Mouse (Mus musculus): ENCODE results near the gene Ppfibp2.
A peak's percentile ranks its signal among the peaks of the same experiment; 100 is the strongest.

Gene Ppfibp2

GRCm38 (mm10) chr7:107618028-107618992 lies 23.3 kb downstream of the Ppfibp2 start:
- no peak for DNase-seq

GRCm38 (mm10) chr7:107619225-107619624 lies 24.2 kb downstream of the Ppfibp2 start:
- DNase-seq, result no peak

- no peak for DNase-seq
Measured at GRCm38 (mm10) chr7:107620137-107620536, 25.1 kb downstream of the Ppfibp2 start.

GRCm38 (mm10) chr7:107624432-107624831 lies 29.4 kb downstream of the Ppfibp2 start:
- no peak for DNase-seq

GRCm38 (mm10) chr7:107625061-107625460 lies 30.1 kb downstream of the Ppfibp2 start, which contains the start of gene 5330417H12Rik:
Gene 5330417H12Rik, minus strand, starts transcription at chr7:107625161.
- DNase-seq, result no peak

- no peak for DNase-seq
Measured at GRCm38 (mm10) chr7:107625781-107626180, 30.8 kb downstream of the Ppfibp2 start.

- DNase-seq, result no peak
Measured at GRCm38 (mm10) chr7:107628383-107628782, 33.4 kb downstream of the Ppfibp2 start.

GRCm38 (mm10) chr7:107633201-107633600 lies 38.2 kb downstream of the Ppfibp2 start:
- no peak for DNase-seq

- DNase-seq, result no peak
Measured at GRCm38 (mm10) chr7:107637398-107637797, 42.4 kb downstream of the Ppfibp2 start.

GRCm38 (mm10) chr7:107638026-107638425 lies 43.0 kb downstream of the Ppfibp2 start:
- no peak for DNase-seq

GRCm38 (mm10) chr7:107642586-107643275 lies 47.7 kb downstream of the Ppfibp2 start:
- DNase-seq, result no peak

GRCm38 (mm10) chr7:107644987-107645386 lies 50.0 kb downstream of the Ppfibp2 start:
- peak; percentile 17 for DNase-seq

GRCm38 (mm10) chr7:107648937-107649688 lies 54.1 kb downstream of the Ppfibp2 start:
- no peak for DNase-seq

- no peak for DNase-seq
Measured at GRCm38 (mm10) chr7:107649990-107650389, 55.0 kb downstream of the Ppfibp2 start.

GRCm38 (mm10) chr7:107651821-107652220 lies 56.8 kb downstream of the Ppfibp2 start:
- no peak for DNase-seq

- no peak for DNase-seq
Measured at GRCm38 (mm10) chr7:107656451-107656850, 61.4 kb downstream of the Ppfibp2 start.

- peak; percentile 76 for DNase-seq
Measured at GRCm38 (mm10) chr7:107659186-107659918, 64.3 kb downstream of the Ppfibp2 start.

- peak; percentile 67 for DNase-seq
Measured at GRCm38 (mm10) chr7:107661189-107661842, 66.3 kb downstream of the Ppfibp2 start.

- DNase-seq, result no peak
Measured at GRCm38 (mm10) chr7:107661843-107662281, 66.9 kb downstream of the Ppfibp2 start.

- DNase-seq, result no peak
Measured at GRCm38 (mm10) chr7:107663621-107664020, 68.6 kb downstream of the Ppfibp2 start.

All from thymus, postnatal 14 days (tissue).